Mouse (Mus musculus): ENCODE results near the gene Bola1.
"Not testable (repeated sequence)": the region's sequence is repeated elsewhere in the genome, so short reads cannot be mapped to it uniquely, and the experiment has no call there.

Gene Bola1

DNA sequence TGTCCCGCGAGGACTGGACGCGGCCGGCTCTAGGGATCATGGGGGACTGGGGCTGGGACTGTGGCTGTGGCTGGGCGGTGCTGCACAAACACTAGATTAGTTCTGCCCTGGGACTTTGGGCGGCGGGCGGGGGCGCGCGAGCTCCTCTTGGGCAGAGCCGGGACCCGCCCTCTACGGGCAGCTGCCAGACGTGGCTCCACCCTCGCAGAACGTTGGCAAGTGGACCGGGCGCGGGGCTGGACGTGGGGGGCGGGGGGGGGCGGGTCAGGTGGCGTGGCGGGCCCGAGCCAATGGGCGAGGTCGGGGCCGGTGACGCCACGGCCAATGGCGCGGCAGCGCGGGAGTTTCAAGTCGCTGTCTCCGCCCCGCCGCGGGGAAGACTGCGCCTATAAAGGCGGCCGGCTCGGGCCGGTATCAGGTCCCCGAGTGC lies 26.9 kb upstream of the Bola1 start, which contains the start of gene Hist2h3c1:
Gene Hist2h3c1 (plus strand): TSS at position 259 of the 430 bp plus-strand sequence.
- not testable (repeated sequence) for DNase-seq

- not testable (repeated sequence) for DNase-seq
Measured at GRCm38 (mm10) chr3:96246018-96246417, 26.5 kb upstream of the Bola1 start.

DNA sequence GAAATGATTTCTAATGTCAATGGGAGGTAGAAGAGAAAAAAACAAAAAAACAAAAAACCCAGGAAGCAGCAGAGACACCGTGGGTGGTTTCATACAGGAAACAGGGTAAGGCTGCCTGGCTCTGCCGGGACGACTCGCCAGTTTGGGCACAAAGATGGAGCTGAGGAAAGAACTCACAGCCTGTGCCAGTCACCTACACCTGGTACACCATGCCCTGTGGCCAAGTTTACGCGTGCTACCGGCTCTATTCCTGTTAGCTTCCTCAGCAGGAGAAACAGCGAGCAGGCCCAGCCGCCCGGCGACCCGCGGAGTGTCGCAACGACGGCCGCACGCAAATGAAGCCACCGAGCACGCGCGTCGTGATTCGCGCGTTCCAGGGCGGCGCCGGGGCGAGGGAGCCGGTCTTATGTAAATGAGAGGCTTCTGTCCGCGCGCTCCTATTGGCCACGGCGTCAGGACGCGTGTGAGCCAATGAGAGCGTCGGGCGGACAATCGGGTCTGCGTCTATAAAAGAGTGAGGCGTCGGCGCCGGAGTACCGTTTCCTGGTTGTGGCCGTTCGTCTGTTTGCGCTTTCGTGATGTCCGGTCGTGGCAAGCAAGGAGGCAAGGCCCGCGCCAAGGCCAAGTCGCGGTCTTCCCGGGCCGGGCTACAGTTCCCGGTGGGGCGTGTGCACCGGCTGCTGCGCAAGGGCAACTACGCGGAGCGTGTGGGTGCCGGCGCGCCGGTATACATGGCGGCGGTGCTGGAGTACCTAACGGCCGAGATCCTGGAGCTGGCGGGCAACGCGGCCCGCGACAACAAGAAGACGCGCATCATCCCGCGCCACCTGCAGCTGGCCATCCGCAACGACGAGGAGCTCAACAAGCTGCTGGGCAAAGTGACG lies 25.7 kb upstream of the Bola1 start, which contains the start of gene Hist2h2aa1:
Gene Hist2h2aa1 (plus strand): TSS at position 495 of the 884 bp plus-strand sequence.
- peak; percentile 90 for DNase-seq

GRCm38 (mm10) chr3:96243921-96244572 lies 24.5 kb upstream of the Bola1 start:
- DNase-seq, result no peak

DNA sequence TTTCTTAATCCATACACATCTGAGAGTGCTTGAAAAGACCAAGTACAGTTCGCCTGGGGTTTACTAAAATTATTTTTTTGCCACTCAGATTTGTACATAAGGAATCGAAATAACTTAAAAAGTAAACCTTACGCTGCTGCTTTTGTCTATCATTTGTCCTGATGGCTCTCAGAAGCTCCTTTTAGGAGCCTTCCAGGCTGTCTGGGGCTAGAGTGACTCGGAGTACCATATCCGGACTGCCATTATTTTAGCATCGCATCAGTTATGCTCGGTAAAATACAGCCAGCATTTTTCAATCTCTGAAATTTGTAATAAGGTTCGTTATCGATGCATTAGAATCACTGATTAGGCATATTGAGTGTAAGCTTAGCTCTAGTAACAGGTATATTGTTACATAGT lies 21.3 kb upstream of the Bola1 start:
- no peak for DNase-seq

DNA sequence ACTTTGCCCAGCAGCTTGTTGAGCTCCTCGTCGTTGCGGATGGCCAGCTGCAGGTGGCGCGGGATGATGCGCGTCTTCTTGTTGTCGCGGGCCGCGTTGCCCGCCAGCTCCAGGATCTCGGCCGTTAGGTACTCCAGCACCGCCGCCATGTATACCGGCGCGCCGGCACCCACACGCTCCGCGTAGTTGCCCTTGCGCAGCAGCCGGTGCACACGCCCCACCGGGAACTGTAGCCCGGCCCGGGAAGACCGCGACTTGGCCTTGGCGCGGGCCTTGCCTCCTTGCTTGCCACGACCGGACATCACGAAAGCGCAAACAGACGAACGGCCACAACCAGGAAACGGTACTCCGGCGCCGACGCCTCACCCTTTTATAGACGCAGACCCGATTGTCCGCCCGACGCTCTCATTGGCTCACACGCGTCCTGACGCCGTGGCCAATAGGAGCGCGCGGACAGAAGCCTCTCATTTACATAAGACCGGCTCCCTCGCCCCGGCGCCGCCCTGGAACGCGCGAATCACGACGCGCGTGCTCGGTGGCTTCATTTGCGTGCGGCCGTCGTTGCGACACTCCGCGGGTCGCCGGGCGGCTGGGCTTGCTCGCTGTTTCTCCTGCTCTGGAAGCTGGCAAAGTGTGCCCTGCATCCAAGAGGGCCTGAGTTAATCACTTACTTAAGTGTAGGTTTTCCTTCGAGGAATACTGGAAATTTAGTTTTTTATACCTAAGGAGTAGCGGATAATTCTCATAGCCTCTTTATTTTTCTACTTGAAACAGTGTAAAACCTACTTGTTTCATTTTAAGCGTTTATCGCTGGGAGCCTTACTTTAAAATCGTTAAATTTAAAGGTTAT lies 20.7 kb upstream of the Bola1 start, which contains the start of gene Hist2h2aa2:
Gene Hist2h2aa2 (minus strand): TSS at position 328 of the 850 bp plus-strand sequence.
- peak; percentile 96 to 97 for DNase-seq

DNA sequence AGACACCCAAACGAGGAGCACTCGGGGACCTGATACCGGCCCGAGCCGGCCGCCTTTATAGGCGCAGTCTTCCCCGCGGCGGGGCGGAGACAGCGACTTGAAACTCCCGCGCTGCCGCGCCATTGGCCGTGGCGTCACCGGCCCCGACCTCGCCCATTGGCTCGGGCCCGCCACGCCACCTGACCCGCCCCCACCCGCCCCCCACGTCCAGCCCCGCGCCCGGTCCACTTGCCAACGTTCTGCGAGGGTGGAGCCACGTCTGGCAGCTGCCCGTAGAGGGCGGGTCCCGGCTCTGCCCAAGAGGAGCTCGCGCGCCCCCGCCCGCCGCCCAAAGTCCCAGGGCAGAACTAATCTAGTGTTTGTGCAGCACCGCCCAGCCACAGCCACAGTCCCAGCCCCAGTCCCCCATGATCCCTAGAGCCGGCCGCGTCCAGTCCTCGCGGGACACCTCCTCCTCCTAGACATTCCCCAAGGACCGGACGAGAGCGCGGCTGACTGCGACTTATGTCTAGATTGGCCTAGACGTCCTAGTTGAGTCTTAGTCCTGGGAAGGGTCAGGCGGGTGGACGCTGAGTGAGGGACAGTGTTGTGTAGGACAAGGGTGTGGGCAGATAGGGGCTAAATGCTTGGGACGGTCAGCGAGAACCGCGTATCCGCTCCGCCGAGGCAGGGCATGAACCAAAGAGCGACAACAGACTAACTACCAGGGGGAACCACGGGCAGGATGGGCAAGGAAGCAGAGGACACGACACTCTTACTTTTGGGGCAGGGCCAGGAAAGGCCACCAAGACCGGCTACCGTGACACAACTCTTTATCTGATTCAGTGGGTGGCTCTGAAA lies 19.7 kb upstream of the Bola1 start, which contains the start of gene Hist2h3c2:
Gene Hist2h3c2 (minus strand): TSS at position 174 of the 840 bp plus-strand sequence.
- DNase-seq, result peak; percentile 51 to 67

DNA sequence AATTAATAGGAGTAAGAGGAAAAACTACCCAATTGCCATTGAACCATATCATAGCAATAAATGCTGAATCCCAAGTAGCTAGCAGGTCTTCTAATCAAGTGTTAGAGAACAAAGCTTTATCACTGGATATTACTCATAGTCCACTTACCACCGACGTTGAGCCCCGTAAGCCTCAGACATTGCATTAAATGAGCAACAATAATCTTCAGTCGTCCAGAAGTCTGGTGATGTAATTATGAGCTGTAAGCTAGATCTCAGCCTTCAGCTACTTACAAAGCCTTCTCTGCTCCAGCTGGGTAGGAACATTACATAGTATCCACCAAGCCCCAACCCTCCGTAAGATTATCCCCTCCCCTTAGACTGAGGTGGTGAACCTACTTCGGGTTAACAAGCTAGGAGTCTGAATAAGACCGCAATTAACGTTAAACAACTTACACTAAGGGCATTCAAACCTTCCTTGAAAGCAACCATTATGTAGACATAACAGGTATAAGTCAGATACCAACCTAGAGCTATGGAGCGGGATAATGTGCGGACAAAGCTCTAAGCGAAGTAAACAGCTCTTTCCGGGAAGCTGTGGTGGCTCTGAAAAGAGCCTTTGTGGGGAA lies 18.5 kb upstream of the Bola1 start:
- DNase-seq, result no peak

- DNase-seq, result no peak
Measured at GRCm38 (mm10) chr3:96237335-96237903, 17.9 kb upstream of the Bola1 start.

DNA sequence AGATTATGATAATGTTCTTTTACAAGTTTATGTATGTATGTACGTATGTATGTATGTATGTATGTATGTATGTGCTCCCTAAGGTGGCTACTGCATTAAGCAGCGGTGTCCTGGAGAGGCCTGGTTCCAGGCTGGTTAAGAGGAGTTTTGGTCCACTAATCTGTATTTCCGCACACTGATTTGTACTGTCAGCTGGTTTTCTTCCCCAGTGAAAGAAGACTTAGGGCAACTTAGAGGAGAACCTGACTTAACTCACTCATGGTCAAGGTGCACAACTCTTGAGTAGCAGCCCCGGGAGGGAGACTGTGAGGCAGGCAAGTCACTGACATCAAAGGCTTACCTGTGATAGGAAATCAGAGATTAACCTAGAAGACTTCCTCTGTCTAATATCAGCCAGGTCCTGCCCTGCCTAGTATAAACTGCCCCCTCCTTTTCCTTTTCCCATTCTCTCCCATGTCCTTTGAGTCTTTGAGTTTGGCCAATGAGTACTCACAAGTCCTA lies 17.4 kb upstream of the Bola1 start:
- DNase-seq, result no peak

DNA sequence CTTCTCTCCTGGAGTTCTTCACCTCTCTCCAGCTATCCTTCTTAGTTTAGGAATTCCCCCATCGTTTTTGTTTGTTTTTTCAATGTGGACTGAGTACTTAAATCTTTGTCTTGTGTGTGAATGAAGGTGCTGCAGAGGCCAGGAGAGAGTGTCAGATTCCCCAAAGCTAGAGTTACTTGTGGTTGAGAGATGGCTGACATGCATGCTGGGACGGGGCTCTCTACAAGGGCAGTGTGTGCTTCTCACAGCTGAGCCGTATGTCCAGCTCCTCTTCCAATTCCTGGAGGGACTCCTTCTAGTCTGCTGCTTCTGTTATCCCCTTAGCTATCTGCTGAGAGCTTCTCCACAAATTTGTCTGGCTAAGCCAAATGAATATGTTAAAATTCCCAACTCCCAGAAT lies 16.3 kb upstream of the Bola1 start:
- no peak for DNase-seq

DNA sequence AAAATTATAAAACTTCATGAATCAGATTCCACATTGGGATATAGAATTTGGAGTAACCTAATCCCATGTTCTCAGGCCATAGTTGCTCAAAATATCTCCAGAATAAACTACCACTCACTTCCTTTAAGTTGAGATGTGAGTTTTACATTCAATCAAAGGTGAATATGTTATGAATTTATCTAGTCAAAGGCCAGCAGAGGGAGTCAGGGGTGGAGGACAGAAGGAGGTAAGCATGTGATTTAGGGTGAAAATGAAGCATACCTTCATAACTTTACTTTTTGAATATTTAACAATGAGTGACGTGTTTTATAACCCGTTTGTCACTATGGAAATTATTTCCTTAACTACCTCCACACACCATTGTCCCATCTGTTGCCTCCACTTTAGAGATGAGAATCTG lies 15.4 kb upstream of the Bola1 start:
- DNase-seq, result no peak

DNA sequence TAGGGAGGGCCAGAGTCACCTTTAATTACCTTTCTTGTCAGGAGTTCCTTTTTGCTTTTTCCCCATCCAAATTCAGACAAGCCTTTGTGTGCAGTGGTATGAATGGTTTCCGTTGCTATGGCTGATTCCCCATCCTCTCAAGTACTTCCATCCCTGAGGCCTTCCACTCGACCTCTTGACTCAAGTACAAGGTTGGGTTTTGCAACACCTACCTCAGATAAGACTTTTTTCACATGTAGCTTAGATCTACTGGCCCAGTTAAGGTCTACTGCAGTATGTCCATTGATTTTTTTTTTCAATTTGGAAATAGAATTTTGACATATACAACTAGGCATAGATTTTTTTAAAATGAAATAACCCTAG lies 12.2 kb upstream of the Bola1 start:
- DNase-seq, result no peak

- DNase-seq, result no peak
Measured at GRCm38 (mm10) chr3:96230910-96231757, 11.6 kb upstream of the Bola1 start.

DNA sequence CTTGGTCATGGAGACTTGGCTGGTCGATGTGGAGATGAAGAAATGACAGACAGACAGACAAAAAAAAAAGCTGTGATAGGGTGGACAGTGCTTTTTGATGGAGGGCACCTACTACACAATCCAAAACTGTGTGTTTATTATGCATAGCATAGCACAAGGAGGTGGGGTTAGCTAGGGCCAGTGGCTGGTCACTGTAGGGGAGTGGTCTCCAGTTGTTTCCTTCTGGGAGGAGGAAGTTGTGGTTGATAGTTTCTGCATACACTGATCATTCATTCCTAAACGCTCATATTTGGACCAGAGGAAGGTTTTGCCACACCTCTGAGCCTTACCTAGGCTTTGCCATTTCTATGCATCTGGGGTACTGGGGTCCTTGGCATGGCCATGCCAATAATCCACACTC lies 10.9 kb upstream of the Bola1 start:
- no peak for DNase-seq

GRCm38 (mm10) chr3:96228828-96229227 lies 9.3 kb upstream of the Bola1 start:
- no peak for DNase-seq

- DNase-seq, result no peak
Measured at GRCm38 (mm10) chr3:96226695-96227648, 7.5 kb upstream of the Bola1 start.

DNA sequence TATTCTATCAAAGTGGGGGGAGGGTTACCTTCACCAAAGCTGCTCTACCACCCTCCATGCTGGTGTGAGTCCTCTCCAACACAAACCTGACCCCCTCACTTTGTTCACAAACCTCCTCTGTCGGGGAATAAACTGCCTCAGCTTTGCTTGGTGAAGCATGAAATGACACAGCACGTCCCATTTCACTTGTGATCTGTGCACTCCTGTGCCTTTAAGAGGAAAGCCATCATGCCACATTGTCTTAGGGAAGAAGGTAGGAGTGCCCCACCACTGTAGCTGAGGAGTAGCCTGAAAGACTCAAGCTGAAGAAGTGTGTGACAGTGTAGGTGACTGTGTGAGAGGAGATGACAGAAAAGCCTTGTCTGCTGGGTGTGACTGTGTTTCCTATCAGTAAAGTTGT lies 5.9 kb upstream of the Bola1 start:
- no peak for DNase-seq

- peak; percentile 26 to 33 for DNase-seq
Measured at GRCm38 (mm10) chr3:96222774-96223173, 3.3 kb upstream of the Bola1 start.

All from cerebellum, postnatal 10 days (tissue).